Mouse (Mus musculus): ENCODE measurements at regions not wholly inside any gene's neighbourhood (a gene's known extent, or its start where the extent isn't known, plus 50 kb on each side); places are given as distances from the start of the nearest gene placed in this dataset.

GRCm38 (mm10) chr13:57365096-57365495, 469.3 kb upstream of the Trpc7 start:
- H3K9ac ChIP-seq: no peak overlapping the region
- no peak overlapping the region for H3K4me3 ChIP-seq (replicated peaks)
- H3K27ac ChIP-seq: no peak overlapping the region
- no peaks in the 10 kb centered on the region for H3K4me1 ChIP-seq (replicated peaks)
- no peaks in the 10 kb centered on the region for H3K36me3 ChIP-seq
- WGBS (ENCODE audit: insufficient replicate concordance): 70% methylated on average over 6 of the region's 6 CpGs
- no peak overlapping the region for H3K4me2 ChIP-seq
- H3K9me3 ChIP-seq (replicated peaks): no peaks in the 10 kb centered on the region
- no peak for ATAC-seq (ENCODE audit: low read depth)
- DNase-seq: no peak
- no peaks in the 10 kb centered on the region for H3K27me3 ChIP-seq

GRCm38 (mm10) chr13:57364396-57364795, 468.6 kb upstream of the Trpc7 start:
- Histone ChIP-seq H3K36me3 (no peaks in the 10 kb centered on the region), H3K4me3 (replicated peaks) (no peak overlapping the region), H3K4me2 (no peak overlapping the region), H3K27ac (no peak overlapping the region), H3K27me3 (no peaks in the 10 kb centered on the region), H3K9me3 (replicated peaks) (no peaks in the 10 kb centered on the region), H3K9ac (no peak overlapping the region), H3K4me1 (replicated peaks) (no peaks in the 10 kb centered on the region)
- 82% methylated on average over 2 of the region's 2 CpGs for WGBS (ENCODE audit: insufficient replicate concordance)
- DNase-seq: no peak
- ATAC-seq (ENCODE audit: low read depth): no peak

GRCm38 (mm10) chr13:57362563-57362962, 466.8 kb upstream of the Trpc7 start:
- ATAC-seq (ENCODE audit: low read depth): no peak
- H3K4me3 ChIP-seq (replicated peaks): no peak overlapping the region
- H3K36me3 ChIP-seq: no peaks in the 10 kb centered on the region
- H3K4me1 ChIP-seq (replicated peaks): no peaks in the 10 kb centered on the region
- H3K9ac ChIP-seq: no peak overlapping the region
- WGBS (ENCODE audit: insufficient replicate concordance): 19% methylated on average over 6 of the region's 6 CpGs
- H3K27me3 ChIP-seq: no peaks in the 10 kb centered on the region
- no peak overlapping the region for H3K4me2 ChIP-seq
- H3K9me3 ChIP-seq (replicated peaks): no peaks in the 10 kb centered on the region
- no peak overlapping the region for H3K27ac ChIP-seq
- DNase-seq: no peak

- no peak overlapping the region for H3K9ac ChIP-seq
- no peak overlapping the region for H3K4me3 ChIP-seq (replicated peaks)
- no peak overlapping the region for H3K27ac ChIP-seq
- 58% methylated on average over 7 of the region's 7 CpGs for WGBS (ENCODE audit: insufficient replicate concordance)
- no peaks in the 10 kb centered on the region for H3K27me3 ChIP-seq
- DNase-seq: no peak
- H3K9me3 ChIP-seq (replicated peaks): no peaks in the 10 kb centered on the region
- ATAC-seq (ENCODE audit: low read depth): no peak
- H3K36me3 ChIP-seq: no peaks in the 10 kb centered on the region
- H3K4me1 ChIP-seq (replicated peaks): no peaks in the 10 kb centered on the region
- no peak overlapping the region for H3K4me2 ChIP-seq
Observed at GRCm38 (mm10) chr13:57361286-57361685, 465.5 kb upstream of the Trpc7 start.

- 67% methylated on average over 7 of the region's 7 CpGs for WGBS (ENCODE audit: insufficient replicate concordance)
- H3K36me3 ChIP-seq: no peaks in the 10 kb centered on the region
Observed at GRCm38 (mm10) chr13:57354606-57355005, 458.8 kb upstream of the Trpc7 start.

GRCm38 (mm10) chr13:57353976-57354375, 458.2 kb upstream of the Trpc7 start:
- DNase-seq (no peak), ATAC-seq (ENCODE audit: low read depth) (no peak)
- H3K9ac ChIP-seq: no peak overlapping the region
- no peak overlapping the region for H3K4me3 ChIP-seq (replicated peaks)
- WGBS (ENCODE audit: insufficient replicate concordance): 45% methylated on average over 3 of the region's 3 CpGs
- no peaks in the 10 kb centered on the region for H3K4me1 ChIP-seq (replicated peaks)
- no peaks in the 10 kb centered on the region for H3K36me3 ChIP-seq
- H3K27ac ChIP-seq: no peak overlapping the region
- no peaks in the 10 kb centered on the region for H3K27me3 ChIP-seq
- H3K9me3 ChIP-seq (replicated peaks): no peaks in the 10 kb centered on the region
- H3K4me2 ChIP-seq: no peak overlapping the region

More at GRCm38 (mm10) chr13:57354606-57355005, 458.8 kb upstream of the Trpc7 start:
- Histone ChIP-seq H3K9me3 (replicated peaks) (no peaks in the 10 kb centered on the region), H3K27me3 (no peaks in the 10 kb centered on the region), H3K4me3 (replicated peaks) (no peak overlapping the region), H3K9ac (no peak overlapping the region), H3K4me2 (no peak overlapping the region), H3K27ac (no peak overlapping the region), H3K4me1 (replicated peaks) (no peaks in the 10 kb centered on the region)
- DNase-seq (no peak), ATAC-seq (ENCODE audit: low read depth) (no peak)

- H3K4me2 ChIP-seq: no peak overlapping the region
- H3K9ac ChIP-seq: no peak overlapping the region
- ATAC-seq (ENCODE audit: low read depth): no peak
- no peaks in the 10 kb centered on the region for H3K27me3 ChIP-seq
- no peak overlapping the region for H3K4me3 ChIP-seq (replicated peaks)
- no peaks in the 10 kb centered on the region for H3K36me3 ChIP-seq
- no peaks in the 10 kb centered on the region for H3K9me3 ChIP-seq (replicated peaks)
- H3K27ac ChIP-seq: no peak overlapping the region
- no peak for DNase-seq
- WGBS (ENCODE audit: insufficient replicate concordance): 73% methylated on average over 2 of the region's 2 CpGs
- H3K4me1 ChIP-seq (replicated peaks): no peaks in the 10 kb centered on the region
Observed at GRCm38 (mm10) chr13:57350828-57351227, 455.0 kb upstream of the Trpc7 start.

GRCm38 (mm10) chr13:57338676-57339075, 442.9 kb upstream of the Trpc7 start:
- DNase-seq (no peak), ATAC-seq (ENCODE audit: low read depth) (no peak)
- Histone ChIP-seq H3K4me1 (replicated peaks) (no peaks in the 10 kb centered on the region), H3K27me3 (no peaks in the 10 kb centered on the region), H3K4me2 (no peak overlapping the region), H3K36me3 (no peaks in the 10 kb centered on the region), H3K27ac (no peak overlapping the region), H3K9me3 (replicated peaks) (no peaks in the 10 kb centered on the region), H3K9ac (no peak overlapping the region), H3K4me3 (replicated peaks) (no peak overlapping the region)
- WGBS (ENCODE audit: insufficient replicate concordance): 62% methylated on average over 6 of the region's 6 CpGs

GRCm38 (mm10) chr13:57336596-57336995, 440.8 kb upstream of the Trpc7 start:
- H3K4me2 ChIP-seq: no peak overlapping the region

GRCm38 (mm10) chr13:57332976-57333375, 437.2 kb upstream of the Trpc7 start:
- Histone ChIP-seq H3K9me3 (replicated peaks) (peaks cover 5% of the 10 kb centered on the region), H3K36me3 (no peaks in the 10 kb centered on the region), H3K4me1 (replicated peaks) (no peaks in the 10 kb centered on the region), H3K27ac (no peak overlapping the region), H3K4me3 (replicated peaks) (no peak overlapping the region), H3K27me3 (no peaks in the 10 kb centered on the region), H3K9ac (no peak overlapping the region), H3K4me2 (no peak overlapping the region)
- no peak for ATAC-seq (ENCODE audit: low read depth)
- 62% methylated on average over 5 of the region's 5 CpGs for WGBS (ENCODE audit: insufficient replicate concordance)
- no peak for DNase-seq

More at GRCm38 (mm10) chr13:57336596-57336995, 440.8 kb upstream of the Trpc7 start:
- DNase-seq (no peak), ATAC-seq (ENCODE audit: low read depth) (no peak)
- H3K4me1 ChIP-seq (replicated peaks): no peaks in the 10 kb centered on the region
- no peaks in the 10 kb centered on the region for H3K36me3 ChIP-seq
- H3K9ac ChIP-seq: no peak overlapping the region
- H3K4me3 ChIP-seq (replicated peaks): no peak overlapping the region
- H3K27ac ChIP-seq: no peak overlapping the region
- no peaks in the 10 kb centered on the region for H3K27me3 ChIP-seq
- WGBS (ENCODE audit: insufficient replicate concordance): 71% methylated on average over 8 of the region's 8 CpGs
- H3K9me3 ChIP-seq (replicated peaks): peaks cover 5% of the 10 kb centered on the region

GRCm38 (mm10) chr13:57331868-57332267, 436.1 kb upstream of the Trpc7 start:
- H3K4me1 ChIP-seq (replicated peaks): no peaks in the 10 kb centered on the region
- WGBS (ENCODE audit: insufficient replicate concordance): 30% methylated on average over 5 of the region's 5 CpGs
- peaks cover 5% of the 10 kb centered on the region for H3K9me3 ChIP-seq (replicated peaks)
- H3K27ac ChIP-seq: no peak overlapping the region
- H3K4me2 ChIP-seq: no peak overlapping the region
- DNase-seq: no peak
- no peak for ATAC-seq (ENCODE audit: low read depth)
- no peaks in the 10 kb centered on the region for H3K27me3 ChIP-seq
- H3K36me3 ChIP-seq: no peaks in the 10 kb centered on the region
- no peak overlapping the region for H3K9ac ChIP-seq
- H3K4me3 ChIP-seq (replicated peaks): no peak overlapping the region

- H3K27me3 ChIP-seq: no peaks in the 10 kb centered on the region
- H3K9me3 ChIP-seq (replicated peaks): no peaks in the 10 kb centered on the region
- WGBS (ENCODE audit: insufficient replicate concordance): 65% methylated on average over 6 of the region's 6 CpGs
- H3K27ac ChIP-seq: no peak overlapping the region
- H3K36me3 ChIP-seq: no peaks in the 10 kb centered on the region
- ATAC-seq (ENCODE audit: low read depth): no peak
- no peak for DNase-seq
- no peak overlapping the region for H3K9ac ChIP-seq
- H3K4me2 ChIP-seq: no peak overlapping the region
- no peaks in the 10 kb centered on the region for H3K4me1 ChIP-seq (replicated peaks)
- H3K4me3 ChIP-seq (replicated peaks): no peak overlapping the region
Observed at GRCm38 (mm10) chr13:57325306-57325925, 429.6 kb upstream of the Trpc7 start.

All from liver, embryonic 13.5 days (tissue).